19 mouse cellular contexts compared by ENCODE assay signal in the genomic region with DNA sequence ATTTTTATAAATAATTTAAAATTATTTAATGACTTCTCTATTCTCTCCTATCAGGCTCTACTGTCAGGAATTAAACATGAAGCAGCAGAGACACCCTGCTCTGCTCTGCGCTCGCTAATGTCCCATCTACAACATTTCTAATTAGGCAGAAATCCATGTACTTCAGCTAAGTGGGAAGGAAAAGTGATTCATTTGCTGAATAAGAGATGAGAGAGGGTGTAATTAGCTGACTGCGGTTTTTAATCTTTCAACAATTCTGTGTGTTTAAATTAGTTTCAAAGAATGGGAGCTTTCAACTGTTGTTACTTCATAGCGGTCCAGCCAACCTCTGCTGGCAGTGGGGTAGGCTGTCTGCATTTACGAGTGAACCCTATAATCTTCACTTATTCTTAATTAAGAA. TPM values are rescaled to one million over a fixed set of nuclear protein-coding genes. Genes with fewer than 3 reads are reported as not detected.
DNase-seq lines count a peak whose midpoint lies in the region; ATAC-seq and TF ChIP-seq lines count a peak whose summit lies in the region.
"Had no signal": no experiment of that assay in that cellular context is flagged by ENCODE, and none has a peak within 500 bp of the region (broad histone marks: within the 10 kb centered on the region; RNA-seq: fewer than 3 reads in every experiment).

No protein-coding gene starts in this region.

- H3K4me2 ChIP-seq in midbrain, embryonic 15.5 days = no peak overlapping the region
- H3K4me2 ChIP-seq in midbrain, embryonic 16.5 days (ENCODE audit: low read length) = no peak overlapping the region
- H3K4me2 ChIP-seq in forebrain, embryonic 14.5 days (ENCODE audit: low read length) = no peak overlapping the region
- no peak overlapping the region for H3K4me2 ChIP-seq in neural tube, embryonic 14.5 days (ENCODE audit: low read depth, low read length)
- H3K4me2 ChIP-seq: embryonic facial prominence, embryonic 15.5 days; heart, embryonic 13.5 days had no signal

- H3K27me3 ChIP-seq in midbrain, embryonic 15.5 days (replicated peaks) = no peaks in the 10 kb centered on the region
- no peaks in the 10 kb centered on the region for H3K27me3 ChIP-seq in midbrain, embryonic 16.5 days (ENCODE audit: control insufficient read depth, insufficient read depth, low read depth, low read length)
- H3K27me3 ChIP-seq in forebrain, embryonic 14.5 days (replicated peaks; ENCODE audit: control insufficient read depth, insufficient read depth, low read length) = no peaks in the 10 kb centered on the region
- no peaks in the 10 kb centered on the region for H3K27me3 ChIP-seq in neural tube, embryonic 14.5 days (ENCODE audit: control insufficient read depth, insufficient read depth, low read length)
- H3K27me3 ChIP-seq: embryonic facial prominence, embryonic 15.5 days; heart, embryonic 13.5 days had no signal

- H3K9me3 ChIP-seq in midbrain, embryonic 15.5 days = no peaks in the 10 kb centered on the region
- no peaks in the 10 kb centered on the region for H3K9me3 ChIP-seq in midbrain, embryonic 16.5 days (replicated peaks; ENCODE audit: control insufficient read depth, low read length, poor library complexity, severe bottlenecking)
- H3K9me3 ChIP-seq in forebrain, embryonic 14.5 days (replicated peaks; ENCODE audit: control insufficient read depth, low read length) = no peaks in the 10 kb centered on the region
- no peaks in the 10 kb centered on the region for H3K9me3 ChIP-seq in neural tube, embryonic 14.5 days (ENCODE audit: control insufficient read depth, low read length)
- H3K9me3 ChIP-seq: embryonic facial prominence, embryonic 15.5 days; heart, embryonic 13.5 days had no signal

- no peak overlapping the region for H3K9ac ChIP-seq in midbrain, embryonic 15.5 days
- no peak overlapping the region for H3K9ac ChIP-seq in midbrain, embryonic 16.5 days (ENCODE audit: low read depth, low read length)
- H3K9ac ChIP-seq in forebrain, embryonic 14.5 days (ENCODE audit: low read length) = no peak overlapping the region
- H3K9ac ChIP-seq in neural tube, embryonic 14.5 days (replicated peaks; ENCODE audit: low read depth, low read length) = no peak overlapping the region
- H3K9ac ChIP-seq: embryonic facial prominence, embryonic 15.5 days; heart, embryonic 13.5 days had no signal

- H3K36me3 ChIP-seq in midbrain, embryonic 15.5 days (replicated peaks) = peaks cover 26% of the 10 kb centered on the region
- peaks cover 21% of the 10 kb centered on the region for H3K36me3 ChIP-seq in midbrain, embryonic 16.5 days (ENCODE audit: control insufficient read depth, insufficient read depth, low read length)
- peaks cover 47% of the 10 kb centered on the region for H3K36me3 ChIP-seq in forebrain, embryonic 14.5 days (ENCODE audit: control insufficient read depth, insufficient read depth, low read length)
- peaks cover 27% of the 10 kb centered on the region for H3K36me3 ChIP-seq in neural tube, embryonic 14.5 days (ENCODE audit: control insufficient read depth, insufficient read depth, low read length)

- no peak for TF ChIP-seq POLR2A in brain, embryonic 14.5 days (IDR thresholded peaks at IDR 0.05; ENCODE audit: borderline replicate concordance, extremely low read depth, insufficient read depth, insufficient read length, poor library complexity, severe bottlenecking)

- H3K27ac ChIP-seq in midbrain, embryonic 15.5 days = no peak overlapping the region
- no peak overlapping the region for H3K27ac ChIP-seq in midbrain, embryonic 16.5 days (ENCODE audit: low read length)
- no peak overlapping the region for H3K27ac ChIP-seq in forebrain, embryonic 14.5 days (ENCODE audit: low read depth, low read length)
- no peak overlapping the region for H3K27ac ChIP-seq in neural tube, embryonic 14.5 days (ENCODE audit: low read depth, low read length)
- H3K27ac ChIP-seq: embryonic facial prominence, embryonic 15.5 days; heart, embryonic 13.5 days; hindbrain, postnatal 0 days had no signal

- peak; percentile 81 for DNase-seq in brain, embryonic 14.5 days (ENCODE audit: low read depth)
- DNase-seq in forebrain, embryonic 14.5 days (ENCODE audit: low spot score) = peak; percentile 72
- DNase-seq in gastrocnemius, postnatal 25 days = no peak
- DNase-seq in cerebellum, adult 9-10 months = no peak
- DNase-seq: adrenal gland, postnatal 10 days; cerebellum, adult 18-20 months; cerebellum, postnatal 14 days; embryo, embryonic 11 days; gastrocnemius, postnatal 10 days; heart, postnatal 36 days; kidney, adult 18-20 months had no signal

- ATAC-seq in midbrain, embryonic 15.5 days (replicated peaks) = 0 out of 2 replicates have a peak, but pooled peaks have one; percentile 29
- no peak for ATAC-seq in midbrain, embryonic 16.5 days
- peak; percentile 64 for ATAC-seq in forebrain, embryonic 14.5 days
- ATAC-seq in neural tube, embryonic 14.5 days (ENCODE audit: low read depth) = peak; percentile 55; the same call in 1 of the 2 replicates
- ATAC-seq in granulocyte monocyte progenitor cell, adult 5-6 weeks (replicated peaks; ENCODE audit: poor library complexity, severe bottlenecking) = no peak
- ATAC-seq: hindbrain, postnatal 0 days had no signal

- no peaks in the 10 kb centered on the region for H3K4me1 ChIP-seq in midbrain, embryonic 15.5 days
- H3K4me1 ChIP-seq in midbrain, embryonic 16.5 days (ENCODE audit: control insufficient read depth, insufficient read depth, low read length) = no peaks in the 10 kb centered on the region
- H3K4me1 ChIP-seq in forebrain, embryonic 14.5 days (ENCODE audit: control insufficient read depth, insufficient read depth, low read length) = peaks cover 3% of the 10 kb centered on the region; the same call in 1 of the 2 replicates
- no peaks in the 10 kb centered on the region for H3K4me1 ChIP-seq in neural tube, embryonic 14.5 days (ENCODE audit: control insufficient read depth, insufficient read depth, low read length)
- H3K4me1 ChIP-seq: embryonic facial prominence, embryonic 15.5 days had no signal

- H3K4me3 ChIP-seq in midbrain, embryonic 15.5 days = no peak overlapping the region
- no peak overlapping the region for H3K4me3 ChIP-seq in midbrain, embryonic 16.5 days (ENCODE audit: low read depth, low read length)
- no peak overlapping the region for H3K4me3 ChIP-seq in forebrain, embryonic 14.5 days (ENCODE audit: low read depth, low read length)
- H3K4me3 ChIP-seq in neural tube, embryonic 14.5 days (ENCODE audit: low read depth, low read length) = no peak overlapping the region
- H3K4me3 ChIP-seq: embryonic facial prominence, embryonic 15.5 days; erythroblast, embryonic 14.5 days; heart, embryonic 13.5 days had no signal

- TF ChIP-seq CTCF in brain, embryonic 14.5 days (IDR thresholded peaks at IDR 0.05; ENCODE audit: borderline replicate concordance, extremely low read depth, insufficient read depth, insufficient read length) = no peak

- WGBS in midbrain, embryonic 15.5 days = 72% methylated on average over 5 of the region's 5 CpGs
- 75% methylated on average over 5 of the region's 5 CpGs for WGBS in midbrain, embryonic 16.5 days
- 16% methylated on average over 5 of the region's 5 CpGs for WGBS in forebrain, embryonic 14.5 days
- 66% methylated on average over 5 of the region's 5 CpGs for WGBS in neural tube, embryonic 14.5 days

RNA-seq across cellular contexts. Expression of a gene that starts 34.0 kb away (rescaled TPM):
- 23.5 and 26.1 TPM in 2 replicates for polyA plus RNA-seq in midbrain, embryonic 15.5 days (2015; fragmentation: Nextera tagmentation; extraction: Ambion mirVana)
- 25.1 and 26.3 TPM in 2 replicates for polyA plus RNA-seq in midbrain, embryonic 16.5 days (2015; fragmentation: Nextera tagmentation; extraction: Ambion mirVana)
- polyA plus RNA-seq in brain, embryonic 14.5 days (2012; rRNA removed) = 19.1 and 29.7 TPM in 2 replicates
- 12.5 and 14.8 TPM in 2 replicates for polyA plus RNA-seq in forebrain, embryonic 14.5 days (2014; fragmentation: Nextera tagmentation; extraction: Ambion mirVana)
- 28.7 and 29.4 TPM in 2 replicates for polyA plus RNA-seq in neural tube, embryonic 14.5 days (2014; fragmentation: Nextera tagmentation; extraction: Ambion mirVana)
- total RNA-seq in granulocyte monocyte progenitor cell, adult 5-6 weeks (2014; fragmentation: Nextera tagmentation) = 4.3 and 5.0 TPM in 2 replicates
- total RNA-seq in granulocyte monocyte progenitor cell, adult 5-6 weeks (2017) = 2.7 and 7.3 TPM in 2 replicates
- total RNA-seq in gastrocnemius, postnatal 25 days (2021) = 1 to 10 TPM; 1.9 to 2.6 TPM

RNA-seq across cellular contexts. Expression of a gene that starts 44.6 kb away (rescaled TPM):
- 10.1 and 10.2 TPM in 2 replicates for polyA plus RNA-seq in midbrain, embryonic 15.5 days (2015; fragmentation: Nextera tagmentation; extraction: Ambion mirVana)
- 9.3 and 10.0 TPM in 2 replicates for polyA plus RNA-seq in midbrain, embryonic 16.5 days (2015; fragmentation: Nextera tagmentation; extraction: Ambion mirVana)
- 12.0 and 12.2 TPM in 2 replicates for polyA plus RNA-seq in brain, embryonic 14.5 days (2012; rRNA removed)
- 9.4 and 9.7 TPM in 2 replicates for polyA plus RNA-seq in forebrain, embryonic 14.5 days (2014; fragmentation: Nextera tagmentation; extraction: Ambion mirVana)
- 9.6 and 11.5 TPM in 2 replicates for polyA plus RNA-seq in neural tube, embryonic 14.5 days (2014; fragmentation: Nextera tagmentation; extraction: Ambion mirVana)
- total RNA-seq in granulocyte monocyte progenitor cell, adult 5-6 weeks (2014; fragmentation: Nextera tagmentation) = 10.7 and 16.1 TPM in 2 replicates
- total RNA-seq in granulocyte monocyte progenitor cell, adult 5-6 weeks (2017) = 20.1 and 27.9 TPM in 2 replicates
- total RNA-seq in gastrocnemius, postnatal 25 days (2021) = 1 to 10 TPM; 4.8 to 5.4 TPM

RNA-seq across cellular contexts. Expression of a gene that starts 58.9 kb away (rescaled TPM):
- 42.8 TPM in 2 replicates for polyA plus RNA-seq in midbrain, embryonic 15.5 days (2015; fragmentation: Nextera tagmentation; extraction: Ambion mirVana)
- 38.7 and 42.6 TPM in 2 replicates for polyA plus RNA-seq in midbrain, embryonic 16.5 days (2015; fragmentation: Nextera tagmentation; extraction: Ambion mirVana)
- 53.5 and 59.4 TPM in 2 replicates for polyA plus RNA-seq in brain, embryonic 14.5 days (2012; rRNA removed)
- 38.4 and 43.2 TPM in 2 replicates for polyA plus RNA-seq in forebrain, embryonic 14.5 days (2014; fragmentation: Nextera tagmentation; extraction: Ambion mirVana)
- polyA plus RNA-seq in neural tube, embryonic 14.5 days (2014; fragmentation: Nextera tagmentation; extraction: Ambion mirVana) = 34.5 and 49.7 TPM in 2 replicates
- 113 and 131 TPM in 2 replicates for total RNA-seq in granulocyte monocyte progenitor cell, adult 5-6 weeks (2014; fragmentation: Nextera tagmentation)
- total RNA-seq in granulocyte monocyte progenitor cell, adult 5-6 weeks (2017) = 118 and 127 TPM in 2 replicates
- 10 to 100 TPM; 27.8 to 35.3 TPM for total RNA-seq in gastrocnemius, postnatal 25 days (2021)

Comparison
In these comparisons a context has a peak if more than half of its experiments do, and no peak if none do; other contexts are left out.
1. ATAC-seq: peak in midbrain, embryonic 15.5 days (single experiment), forebrain, embryonic 14.5 days (single experiment) and neural tube, embryonic 14.5 days (single experiment); none in midbrain, embryonic 16.5 days (single experiment) and granulocyte monocyte progenitor cell, adult 5-6 weeks (single experiment).
2. DNase-seq: peak in brain, embryonic 14.5 days (single experiment) and forebrain, embryonic 14.5 days (single experiment); none in gastrocnemius, postnatal 25 days (single experiment) and cerebellum, adult 9-10 months (single experiment).